Mouse (Mus musculus): ENCODE data around the gene Wnt16.
A peak's percentile ranks its signal among the peaks of the same experiment; 100 is the strongest.
"Not testable (repeated sequence)": the region's sequence is repeated elsewhere in the genome, so short reads cannot be mapped to it uniquely, and the experiment has no call there.

The Wnt16 gene

DNA sequence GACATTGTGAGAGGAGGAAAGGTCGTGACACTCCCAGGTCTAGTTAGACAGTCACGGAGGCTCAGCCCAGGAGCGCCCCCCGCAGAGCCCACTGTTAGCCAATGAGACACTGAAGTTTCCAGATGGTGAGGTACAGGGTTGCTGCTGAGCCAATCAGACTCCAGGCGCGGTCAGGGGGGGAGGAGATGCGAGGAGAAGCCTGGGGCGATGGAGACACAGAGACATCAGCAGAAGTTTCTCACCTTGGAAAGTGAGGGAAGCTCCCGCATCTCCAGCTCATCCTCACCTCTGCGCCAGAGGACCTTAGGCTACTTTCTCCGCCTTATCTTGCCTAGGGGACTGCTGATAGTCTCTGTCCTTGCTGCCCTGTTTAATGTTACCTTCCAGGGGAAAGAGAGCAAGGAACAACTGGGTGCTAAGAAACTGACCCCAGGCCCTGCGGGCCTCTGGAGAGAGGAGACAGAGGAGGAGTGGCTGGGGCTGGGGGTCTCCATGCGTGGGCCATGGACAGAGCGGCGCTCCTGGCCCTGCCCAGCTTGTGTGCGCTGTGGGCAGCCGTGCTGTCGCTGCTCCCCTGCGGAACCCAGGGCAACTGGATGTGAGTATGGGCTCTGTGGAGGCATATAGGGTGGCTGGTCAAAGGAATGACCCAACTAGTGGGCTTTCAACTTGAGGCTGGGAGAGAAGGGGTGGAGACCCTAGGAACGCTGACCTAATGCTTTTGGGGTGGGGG is at the start of gene Wnt16:
TSS of gene Wnt16 (plus strand) at position 224 of the 733 bp plus-strand sequence.
- DNase-seq: no peak

DNA sequence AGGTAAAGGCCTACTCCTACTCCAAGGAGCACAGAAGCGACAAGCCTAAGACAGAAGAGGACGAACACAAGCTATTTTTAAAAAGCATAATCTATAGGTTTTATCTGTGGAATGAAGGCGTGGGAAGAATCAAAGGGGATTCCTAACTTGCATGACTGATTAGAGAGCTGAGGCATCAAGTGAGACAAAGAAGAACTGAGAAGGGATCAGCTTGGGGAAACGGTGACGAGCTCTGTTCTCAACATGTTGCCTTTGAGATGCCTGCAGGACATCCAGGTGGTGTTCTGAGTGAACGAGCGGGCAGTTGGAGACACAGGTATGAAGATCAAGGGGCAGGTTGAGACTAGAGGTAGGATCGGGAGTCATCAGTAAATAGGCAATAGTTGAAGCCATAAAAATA is 44.7 kb upstream of the Wnt16 start:
- no peak for DNase-seq

DNA sequence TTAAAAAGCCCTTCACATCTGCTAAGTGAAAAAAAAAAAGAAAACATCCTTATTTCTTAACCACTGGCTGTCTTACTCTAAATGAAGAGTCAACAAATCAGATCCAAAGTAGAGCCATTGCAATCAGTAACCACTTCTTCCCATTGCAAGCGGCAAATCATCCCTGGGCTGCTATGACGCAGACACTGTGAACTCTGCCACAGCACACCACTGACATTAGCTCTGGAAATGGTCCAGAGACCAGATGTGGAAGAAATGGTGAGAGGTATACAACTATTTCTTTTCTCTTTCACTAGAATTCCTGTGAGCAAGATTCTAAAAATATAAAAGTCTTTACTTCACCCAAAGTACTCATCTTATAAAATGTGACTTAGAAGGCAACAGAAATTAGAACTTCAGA is 41.3 kb upstream of the Wnt16 start:
- no peak for DNase-seq

DNA sequence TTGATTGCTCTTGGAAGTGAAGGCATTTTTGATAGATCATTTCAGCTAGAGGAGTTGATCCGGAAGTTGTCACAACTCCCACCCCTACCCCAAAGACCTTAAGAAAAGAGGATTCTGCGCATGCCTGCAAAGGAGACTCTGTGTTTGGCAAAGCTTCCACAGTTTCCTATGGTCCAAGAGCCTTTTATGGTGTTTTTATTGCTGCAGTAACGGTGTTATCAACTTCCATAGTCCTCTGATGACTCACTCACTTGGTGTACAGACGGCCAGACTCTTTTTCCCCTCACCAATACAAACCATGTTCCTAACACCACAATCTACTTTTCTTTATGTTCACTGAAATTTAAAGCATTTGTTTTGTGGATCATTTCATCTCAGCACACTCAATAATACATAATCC is 29.2 kb upstream of the Wnt16 start:
- DNase-seq: no peak

DNA sequence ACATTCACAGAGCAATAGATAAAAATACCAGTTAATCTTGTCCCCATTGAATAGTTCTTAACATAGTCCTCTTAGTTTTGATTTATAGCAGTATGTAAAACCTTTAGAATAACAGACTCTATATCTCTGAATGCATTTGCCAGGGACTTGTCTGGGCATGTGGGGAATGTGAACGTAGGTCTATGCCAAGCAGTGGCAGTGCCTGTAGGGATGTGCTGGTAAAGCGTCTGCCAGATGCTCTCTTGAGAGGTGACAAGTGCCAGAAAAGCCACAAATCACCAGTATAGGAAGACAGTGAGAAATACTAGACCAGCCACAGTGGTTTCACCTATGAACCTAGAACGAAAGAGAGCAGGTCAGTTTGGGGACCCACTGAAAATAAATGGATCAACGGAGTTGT is 25.5 kb upstream of the Wnt16 start:
- no peak for DNase-seq

DNA sequence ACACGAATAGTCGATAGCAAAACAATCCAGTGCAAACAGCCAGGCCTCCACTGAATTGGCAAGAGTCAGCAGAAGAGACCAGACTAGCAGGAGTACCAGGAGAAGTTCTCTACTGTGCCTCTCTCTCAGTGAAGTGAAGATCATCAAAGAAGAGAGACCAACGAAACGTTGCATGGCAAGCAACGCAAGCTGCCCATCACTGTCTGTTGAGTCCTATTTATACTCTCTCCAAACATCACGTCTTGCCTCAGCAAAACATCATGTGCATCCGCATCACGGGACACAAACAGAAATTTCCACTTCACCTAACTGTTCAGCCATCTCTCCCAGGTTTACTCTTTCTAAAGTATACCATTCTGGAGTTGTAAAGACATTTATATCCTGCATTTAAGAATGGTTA is 23.9 kb upstream of the Wnt16 start:
- not testable (repeated sequence) for DNase-seq

DNA sequence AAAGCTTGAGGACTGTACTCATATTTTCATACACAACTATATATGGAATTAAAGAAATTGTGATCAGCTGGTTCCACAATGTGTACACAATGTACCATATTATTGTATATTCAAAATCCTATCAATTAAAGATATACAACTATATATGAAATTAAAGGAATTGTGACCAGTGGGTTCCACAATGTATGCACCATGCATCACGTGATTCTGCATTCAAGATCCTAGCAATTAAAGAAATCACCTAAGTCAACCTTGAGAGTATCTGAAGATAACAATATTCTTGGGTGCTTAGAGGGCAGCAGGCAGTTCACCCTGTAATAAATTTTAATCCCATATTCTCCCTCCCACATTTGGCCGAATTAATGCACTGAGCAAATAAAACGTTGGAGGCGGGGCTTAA is 22.0 kb upstream of the Wnt16 start:
- DNase-seq: no peak

DNA sequence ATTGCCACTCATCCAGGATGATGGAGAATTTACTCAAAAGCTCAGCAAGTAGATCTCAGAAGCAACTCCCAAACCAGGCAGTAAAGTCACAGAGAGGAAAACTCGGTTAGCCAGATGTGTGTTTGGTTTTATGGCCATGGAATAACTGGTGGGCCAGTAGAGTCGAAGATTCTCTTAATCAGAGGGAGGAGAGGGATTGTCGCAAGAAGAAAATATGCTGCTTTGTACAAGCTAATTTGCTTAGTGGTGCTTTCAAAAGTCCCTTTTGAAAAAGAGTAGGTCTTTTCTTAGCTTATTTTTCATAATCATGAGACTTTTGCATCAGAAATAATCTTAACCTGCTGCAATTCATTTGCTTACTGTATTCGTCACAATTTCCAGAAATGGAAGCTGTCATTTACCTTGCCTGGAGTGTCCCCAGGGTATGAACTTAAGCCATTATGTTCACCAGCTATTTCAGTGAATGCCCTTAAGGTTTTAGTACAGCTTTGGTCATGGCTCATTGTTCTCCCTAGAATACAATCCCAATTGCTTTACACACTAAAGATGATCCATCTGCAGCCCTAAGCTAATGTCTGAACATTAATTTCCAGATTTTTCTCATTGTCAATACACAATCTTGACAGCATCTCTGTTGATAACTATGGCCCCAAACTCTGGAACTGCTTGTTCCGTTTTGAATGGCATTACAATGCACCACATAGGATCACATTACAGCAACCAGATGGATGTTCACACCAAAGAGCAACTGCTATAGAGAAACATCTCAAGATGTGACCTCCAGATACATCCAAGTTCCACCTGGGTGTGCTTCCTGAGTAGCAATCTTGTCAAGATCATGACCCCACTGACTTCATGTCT is 20.0 kb upstream of the Wnt16 start:
- DNase-seq: no peak

DNA sequence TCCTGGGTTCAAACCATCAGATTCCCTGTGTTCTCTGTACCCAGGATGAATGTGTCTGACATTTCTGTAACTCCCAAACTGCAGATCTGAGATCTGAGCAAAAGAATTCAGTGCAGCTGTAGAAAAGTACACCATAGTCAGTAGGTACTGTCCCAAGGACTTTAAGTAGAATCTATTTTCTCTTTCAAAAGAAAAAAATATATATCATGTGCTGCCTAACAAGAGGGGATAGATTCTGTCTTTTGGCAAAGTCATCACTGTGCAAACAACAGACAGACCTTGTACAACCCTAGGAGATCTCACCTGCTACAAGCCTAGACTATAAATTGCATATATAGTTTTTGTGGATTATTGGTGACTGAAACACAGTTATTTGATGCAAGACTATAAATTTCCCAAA is 19.4 kb upstream of the Wnt16 start:
- no peak for DNase-seq

DNA sequence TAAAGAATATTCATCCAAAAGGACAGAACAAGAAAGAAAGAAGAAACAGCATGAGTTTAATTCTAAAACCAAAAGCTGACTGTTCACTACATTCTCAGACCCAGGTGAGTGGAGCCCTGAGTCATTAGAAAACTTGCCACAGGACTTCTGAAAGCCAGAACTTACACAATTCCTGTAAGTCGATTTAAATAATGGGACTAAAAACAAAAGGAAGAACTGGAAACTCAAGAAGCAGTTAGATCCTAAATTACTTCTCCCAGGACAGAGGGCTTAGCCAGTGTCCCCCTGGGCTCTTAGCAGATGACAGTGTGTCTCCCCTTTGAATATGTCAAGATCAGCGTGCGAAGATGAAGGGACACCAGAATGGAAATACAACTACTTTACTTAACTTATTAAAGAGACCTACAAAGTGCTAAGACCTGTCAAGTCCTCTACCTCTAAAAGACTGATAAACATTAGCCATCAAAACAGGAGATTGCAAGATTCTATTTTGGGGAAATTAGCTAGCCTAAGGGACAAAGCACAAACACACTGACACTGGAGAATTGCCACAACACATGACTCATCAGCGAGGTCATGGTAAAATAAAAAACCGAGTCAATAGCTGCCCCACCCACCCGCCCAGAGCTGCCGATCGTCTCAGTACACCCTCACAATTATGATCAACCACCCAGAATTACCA is 18.0 kb upstream of the Wnt16 start:
- no peak for DNase-seq

DNA sequence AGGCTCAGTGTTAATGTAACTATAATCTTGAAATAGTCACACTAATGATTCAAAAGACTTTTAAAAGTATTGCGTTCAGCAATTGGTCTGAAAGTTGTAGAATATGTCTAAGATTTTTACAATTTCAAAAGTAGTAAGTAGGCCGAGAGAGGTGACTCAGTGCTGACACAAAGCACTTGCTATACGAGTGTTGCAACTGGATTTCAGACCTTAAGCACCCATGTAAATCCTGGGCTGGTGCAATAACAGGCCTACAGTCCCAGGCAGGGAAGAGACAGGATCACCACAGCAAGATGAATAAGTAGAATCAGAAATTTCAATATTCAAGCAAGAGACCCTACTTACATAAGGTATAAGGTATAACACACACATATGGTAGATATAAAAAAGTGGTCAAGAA is 10.1 kb upstream of the Wnt16 start:
- DNase-seq: no peak

DNA sequence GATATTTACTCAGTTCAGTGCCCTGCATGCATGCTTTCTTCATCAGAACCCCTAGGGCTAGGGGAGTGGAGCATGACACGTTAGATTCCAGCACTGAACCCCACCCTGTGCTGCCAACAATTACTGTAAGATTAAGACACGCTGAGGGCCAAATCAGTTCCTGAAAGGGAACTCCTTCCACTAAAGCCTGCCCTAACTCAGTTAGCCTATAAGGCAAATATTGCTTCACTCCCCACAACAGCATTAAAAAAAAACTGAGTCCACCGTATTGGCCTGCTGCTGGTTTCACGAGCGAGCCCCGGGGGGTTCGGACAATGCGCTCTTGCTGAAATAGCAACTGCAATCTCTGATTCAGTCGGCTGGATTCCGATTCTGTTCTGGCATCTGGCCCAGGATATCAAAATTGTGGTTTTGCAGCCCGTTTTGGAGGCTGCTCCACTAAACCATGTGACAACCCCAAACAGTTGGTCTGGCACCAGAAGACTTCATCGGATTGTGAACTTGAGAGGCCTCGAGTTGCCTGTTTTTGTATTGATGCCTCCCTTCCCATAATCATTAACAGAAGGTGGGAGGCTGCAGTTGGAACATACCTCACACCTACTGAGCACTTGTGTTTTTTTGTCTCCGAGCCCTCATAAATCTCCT is 7.7 kb upstream of the Wnt16 start:
- DNase-seq: no peak

DNA sequence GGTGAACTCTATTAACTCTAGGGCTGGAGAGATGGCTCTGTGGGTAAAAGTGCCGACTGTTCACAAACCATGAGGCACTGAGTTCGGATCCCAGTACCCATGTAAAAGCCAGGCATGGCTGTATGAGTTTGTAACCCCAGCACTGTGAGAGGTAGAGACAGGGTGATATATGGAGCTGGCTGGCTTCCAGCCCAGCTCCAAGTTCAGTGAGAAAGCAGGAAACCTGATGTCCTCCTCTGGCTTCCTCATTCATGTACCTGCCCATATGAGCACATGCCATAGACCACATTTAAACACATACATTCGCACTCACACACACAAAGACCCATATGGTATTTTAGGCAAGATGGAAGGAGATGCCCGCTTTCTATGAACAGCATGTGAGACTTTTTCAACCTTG is 5.6 kb upstream of the Wnt16 start:
- no peak for DNase-seq

DNA sequence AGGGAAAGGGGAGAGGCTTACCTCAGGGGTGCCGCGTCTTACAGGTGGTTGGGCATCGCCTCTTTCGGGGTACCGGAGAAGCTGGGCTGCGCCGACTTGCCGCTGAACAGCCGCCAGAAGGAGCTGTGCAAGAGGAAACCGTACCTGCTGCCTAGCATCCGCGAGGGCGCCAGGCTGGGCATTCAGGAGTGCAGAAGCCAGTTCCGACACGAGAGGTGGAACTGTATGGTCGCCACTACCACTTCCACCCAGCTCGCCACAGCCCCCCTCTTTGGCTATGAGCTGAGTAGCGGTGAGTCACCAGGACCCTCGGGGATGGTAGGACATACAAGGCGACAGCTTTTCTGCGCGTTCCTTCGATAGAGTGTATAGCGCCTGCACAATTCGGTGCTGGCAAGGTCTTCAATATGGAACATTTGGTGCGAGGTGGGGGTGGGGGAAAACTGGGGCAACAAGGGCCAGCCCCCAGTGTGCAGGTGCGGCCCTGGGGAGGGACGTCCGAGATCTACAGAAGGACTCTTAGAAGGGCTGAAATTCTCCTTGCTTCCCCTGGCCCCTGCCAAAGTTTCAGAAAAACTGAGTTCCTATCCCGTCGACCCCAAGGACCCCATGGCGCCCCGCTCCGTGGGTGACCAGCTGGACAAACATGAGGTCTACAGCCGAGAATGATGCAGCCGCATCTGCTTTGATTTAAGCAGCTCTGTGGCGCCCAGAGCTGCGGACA is 872 bp downstream of the Wnt16 start:
- peak in 1 of 2 experiments; percentile 31 for DNase-seq

DNA sequence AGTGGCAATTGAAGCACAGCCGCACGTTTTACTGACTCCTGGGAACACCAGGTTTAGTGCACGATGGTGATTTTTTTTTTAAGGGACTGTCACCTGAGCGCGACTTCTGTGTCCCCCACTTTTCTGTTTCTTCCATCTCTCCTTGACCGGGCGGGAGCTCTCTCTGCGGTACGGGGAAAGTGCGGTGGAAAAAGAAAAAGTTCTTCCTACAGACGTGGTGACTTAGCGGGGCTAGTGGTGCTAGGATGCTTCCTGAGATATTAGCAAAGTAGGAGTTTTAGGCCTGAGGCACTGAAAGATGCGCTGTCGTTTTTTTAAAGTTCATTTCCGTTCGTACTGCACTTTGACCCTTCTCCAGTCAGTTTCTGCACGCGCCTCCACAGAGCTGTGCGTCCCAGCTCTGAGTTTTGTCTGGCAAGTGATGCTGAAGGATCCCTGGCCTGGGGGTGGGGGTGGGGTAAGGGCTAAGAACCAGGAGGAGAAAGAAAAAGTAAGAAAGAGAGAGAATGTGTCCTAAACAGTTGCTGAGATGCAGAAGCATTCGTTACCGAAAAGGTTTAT is 1.5 kb downstream of the Wnt16 start:
- no peak for DNase-seq

DNA sequence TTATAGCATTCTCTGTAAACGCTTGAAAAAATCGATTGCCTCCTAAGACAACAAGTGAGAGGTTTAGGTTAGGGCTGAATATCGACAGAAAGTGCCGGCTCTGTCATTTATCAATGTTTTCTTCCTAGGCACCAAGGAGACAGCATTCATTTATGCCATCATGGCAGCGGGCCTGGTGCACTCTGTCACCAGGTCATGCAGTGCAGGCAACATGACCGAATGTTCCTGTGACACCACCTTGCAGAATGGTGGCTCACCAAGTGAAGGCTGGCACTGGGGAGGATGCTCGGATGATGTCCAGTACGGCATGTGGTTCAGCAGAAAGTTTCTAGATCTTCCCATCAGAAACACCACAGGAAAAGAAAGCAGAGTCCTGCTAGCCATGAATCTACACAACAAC is 2.8 kb downstream of the Wnt16 start:
- no peak for DNase-seq

DNA sequence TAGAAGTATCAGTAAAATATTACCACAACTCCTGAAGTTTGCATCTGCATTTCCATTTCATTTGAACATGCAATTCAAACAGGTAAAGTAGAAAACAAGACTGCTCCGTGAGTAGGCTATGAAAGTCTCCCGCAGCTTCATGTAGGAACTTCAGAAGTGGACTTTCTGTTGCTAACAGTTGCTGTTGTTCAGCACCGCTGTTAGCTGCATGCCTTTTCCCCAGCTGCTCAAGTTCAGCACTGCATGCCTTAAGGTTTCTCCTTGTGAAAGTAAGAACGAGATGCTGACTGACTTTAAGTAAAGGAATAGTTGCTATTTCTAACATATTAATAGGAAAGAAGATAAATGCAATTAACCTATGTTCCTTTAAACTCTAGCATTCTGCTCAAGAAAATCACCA is 4.0 kb downstream of the Wnt16 start:
- no peak for DNase-seq

DNA sequence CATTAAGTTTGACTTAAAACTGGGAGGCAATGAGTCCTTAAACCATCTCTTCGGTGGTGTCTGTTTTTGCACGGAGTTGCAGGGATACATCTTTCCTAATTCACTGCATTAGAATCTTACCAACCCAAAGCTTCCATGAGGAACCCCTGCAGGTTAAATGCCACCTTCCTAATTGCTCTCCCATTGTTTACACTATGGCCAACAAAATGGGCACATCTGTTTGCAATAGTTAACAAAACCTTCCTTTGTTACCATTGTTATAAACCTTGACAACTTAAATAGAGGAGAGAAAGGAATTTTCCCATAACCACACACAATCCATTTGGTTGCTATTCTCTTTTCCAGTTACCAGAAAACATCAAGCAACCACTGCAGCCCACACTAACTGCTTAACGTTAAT is 5.9 kb downstream of the Wnt16 start:
- DNase-seq: no peak

DNA sequence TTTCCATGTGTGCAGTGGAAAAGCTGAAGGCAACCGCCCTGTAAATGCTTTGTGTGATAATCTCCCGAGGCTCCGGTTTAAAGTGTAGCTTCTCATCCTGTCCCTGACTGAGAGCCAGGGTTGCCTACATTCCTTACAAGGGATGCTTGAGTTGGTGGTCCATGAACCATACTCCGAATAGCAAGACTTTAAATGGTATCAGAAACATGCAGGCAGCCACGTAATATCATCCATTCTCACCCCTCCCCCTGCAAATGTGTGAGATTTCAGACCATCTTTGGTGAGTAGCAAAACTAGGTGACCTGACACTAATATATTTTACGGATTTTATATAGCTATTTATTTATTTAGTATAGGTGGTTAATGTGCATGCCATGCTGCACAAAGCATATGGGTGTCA is 9.0 kb downstream of the Wnt16 start:
- no peak for DNase-seq

DNA sequence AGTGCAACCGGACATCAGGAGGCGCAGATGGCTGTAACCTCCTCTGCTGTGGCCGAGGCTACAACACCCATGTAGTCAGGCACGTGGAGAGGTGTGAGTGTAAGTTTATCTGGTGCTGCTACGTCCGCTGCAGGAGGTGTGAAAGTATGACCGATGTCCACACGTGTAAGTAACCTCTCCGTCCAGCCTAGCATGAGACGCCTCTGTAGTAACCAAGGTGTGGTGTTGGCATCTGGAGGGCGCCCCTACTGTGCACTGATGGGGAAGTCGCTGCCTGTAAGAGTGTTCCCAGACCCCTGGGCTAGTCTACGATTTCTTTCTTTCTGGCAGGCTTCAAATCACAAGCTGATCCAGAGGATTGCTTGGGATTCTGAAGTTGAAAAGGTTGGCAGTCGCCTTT is 10.0 kb downstream of the Wnt16 start:
- no peak for DNase-seq

DNA sequence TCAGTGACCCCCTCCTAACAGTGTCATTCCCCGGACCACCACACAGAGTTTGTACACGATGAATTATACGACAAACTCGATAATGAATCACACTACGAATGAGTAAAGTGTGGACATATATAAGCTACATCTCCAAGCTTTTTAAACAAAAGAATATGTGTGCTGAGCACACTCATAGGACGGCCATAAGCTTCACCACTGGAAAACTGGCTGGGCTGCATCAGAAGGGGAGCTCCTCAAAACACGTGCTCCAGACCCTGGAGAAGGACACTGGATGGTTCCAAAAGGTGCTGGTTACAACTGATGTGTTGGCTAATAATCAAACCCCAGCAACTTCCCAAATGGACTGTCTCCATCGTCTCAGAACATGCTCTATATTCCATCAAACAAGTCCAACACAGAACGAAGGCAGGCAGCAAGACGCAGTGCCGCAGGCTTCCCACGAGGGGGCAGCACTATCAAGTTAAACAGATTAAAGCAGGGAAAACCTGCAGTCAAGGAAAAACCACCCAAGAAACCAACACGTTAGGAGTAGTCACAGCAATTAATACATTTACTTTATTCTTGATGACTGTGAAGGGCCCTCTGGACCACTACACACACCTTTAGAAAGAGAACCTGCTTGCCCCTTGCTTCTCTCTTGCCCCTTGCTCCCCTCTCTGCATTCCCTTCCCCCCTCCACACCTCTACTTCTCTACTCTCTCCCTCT is 37.5 kb downstream of the Wnt16 start:
- DNase-seq: peak; percentile 52 to 78

DNA sequence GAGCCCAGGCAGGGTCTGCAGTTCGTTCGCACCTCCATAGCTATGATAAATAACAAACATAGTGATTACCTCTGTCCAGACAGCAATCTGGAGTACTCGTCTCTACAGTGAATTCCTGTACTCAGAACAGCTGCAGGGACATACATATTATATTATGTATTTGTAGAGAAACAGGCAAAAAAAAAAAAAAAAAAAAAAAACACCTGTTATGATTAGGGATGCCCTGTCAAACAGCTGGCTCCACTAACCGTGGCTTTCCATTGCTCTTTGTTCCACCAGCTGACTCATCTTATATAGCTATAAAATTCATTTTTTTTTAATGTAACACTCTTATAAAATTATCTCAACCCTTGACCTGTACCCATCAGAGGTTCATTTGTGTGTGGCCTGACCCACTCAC is 38.3 kb downstream of the Wnt16 start:
- DNase-seq: no peak

Measured in spleen, adult 18-20 months (tissue).